Mouse (Mus musculus) liver, embryonic 15.5 days (tissue): Measurements from ENCODE around the gene Gstp3. TPM values are rescaled to one million over a fixed set of nuclear protein-coding genes. Genes with fewer than 3 reads are reported as not detected.
"Not testable (repeated sequence)": the region's sequence is repeated elsewhere in the genome, so short reads cannot be mapped to it uniquely, and the experiment has no call there.

Experiments used
- ATAC-seq: fragments of 200-750 bp; cut with Nextera tagmentation; 2 replicates; pipeline ENCODE4 v1.8.0; 2017; ENCODE audit warnings: moderate number of reproducible peaks, mild to moderate bottlenecking, moderate library complexity; ENCODE audit not compliant: insufficient read depth
- H3K27ac ChIP-seq: fragments of 300-500 bp; sonication (generic); replicated peaks from 2 replicates; pipeline ENCODE4 v1.5.1; 2015; ENCODE audit warnings: mild to moderate bottlenecking, inconsistent platforms
- H3K27me3 ChIP-seq: fragments of 300-500 bp; sonication (generic); 2 replicates; pipeline ENCODE4 v1.6.1; 2015; ENCODE audit warnings: mild to moderate bottlenecking, inconsistent platforms
- H3K36me3 ChIP-seq: fragments of 300-500 bp; sonication (generic); replicated peaks from 2 replicates; pipeline ENCODE4 v1.6.1; 2015; ENCODE audit warnings: moderate library complexity, mild to moderate bottlenecking, inconsistent platforms
- H3K4me1 ChIP-seq: fragments of 300-500 bp; sonication (generic); replicated peaks from 2 replicates; pipeline ENCODE4 v1.6.1; 2015; ENCODE audit warnings: inconsistent platforms
- H3K4me2 ChIP-seq: fragments of 300-500 bp; sonication (generic); 2 replicates; pipeline ENCODE4 v1.6.1; 2015; ENCODE audit warnings: moderate library complexity, mild to moderate bottlenecking, inconsistent platforms
- H3K4me3 ChIP-seq: fragments of 300-500 bp; sonication (generic); replicated peaks from 2 replicates; pipeline ENCODE4 v1.5.1; 2015; ENCODE audit warnings: mild to moderate bottlenecking, inconsistent platforms
- H3K9ac ChIP-seq: fragments of 300-500 bp; sonication (generic); 2 replicates; pipeline ENCODE4 v1.6.1; 2015; ENCODE audit warnings: moderate library complexity, mild to moderate bottlenecking, inconsistent platforms
- H3K9me3 ChIP-seq: fragments of 300-500 bp; sonication (generic); replicated peaks from 2 replicates; pipeline ENCODE4 v1.6.1; 2016; ENCODE audit warnings: inconsistent platforms
- WGBS: fragments of 180-500 bp; shearing (Covaris S2); methylation state at CpG from one replicate; pipeline ENCODE4 v1.1.7; 2015; ENCODE audit warnings: mixed read lengths; ENCODE audit not compliant: insufficient replicate concordance; 5-methylcytosine and 5-hydroxymethylcytosine counted together
- polyA plus RNA-seq: library from polyadenylated mRNA; unstranded; fragments of >200 nt; fragmentation: Nextera tagmentation; extraction: Ambion mirVana; gene quantifications from 2 replicates; pipeline ENCODE4 v1.2.1, GENCODE M21; 2015

The Gstp3 gene
- polyA plus RNA-seq, 1 experiment from 2014 or later: 77.6 TPM

DNA sequence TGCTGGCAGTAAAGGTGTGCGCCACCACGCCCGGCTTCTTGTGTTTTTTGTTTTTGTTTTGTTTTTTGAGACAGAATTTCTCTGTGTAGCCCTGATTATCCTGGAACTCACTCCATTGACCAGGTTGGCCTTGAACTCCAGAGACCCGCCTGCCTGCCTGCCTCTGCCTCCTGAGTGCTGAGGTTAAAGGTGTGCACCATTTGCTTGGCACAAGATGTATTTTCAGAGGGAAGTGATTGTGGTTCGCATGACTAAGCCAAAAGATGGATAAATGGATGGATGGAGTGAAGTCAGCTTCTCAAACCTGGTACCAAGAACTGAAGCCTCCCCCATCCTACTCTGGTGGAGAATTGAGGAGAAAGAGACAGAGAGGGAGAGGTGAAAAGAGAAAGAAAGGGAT, 4.8 kb downstream of the Gstp3 start:
- no peak overlapping the region for H3K4me2 ChIP-seq
- H3K4me3 ChIP-seq: no peak overlapping the region
- H3K4me1 ChIP-seq: peaks cover 60% of the 10 kb centered on the region
- WGBS: 76% methylated on average over 5 of the region's 5 CpGs
- H3K9me3 ChIP-seq: no peaks in the 10 kb centered on the region
- H3K27ac ChIP-seq: no peak overlapping the region
- H3K9ac ChIP-seq: no peak overlapping the region
- no peaks in the 10 kb centered on the region for H3K36me3 ChIP-seq
- H3K27me3 ChIP-seq: no peaks in the 10 kb centered on the region
- no peak for ATAC-seq

DNA sequence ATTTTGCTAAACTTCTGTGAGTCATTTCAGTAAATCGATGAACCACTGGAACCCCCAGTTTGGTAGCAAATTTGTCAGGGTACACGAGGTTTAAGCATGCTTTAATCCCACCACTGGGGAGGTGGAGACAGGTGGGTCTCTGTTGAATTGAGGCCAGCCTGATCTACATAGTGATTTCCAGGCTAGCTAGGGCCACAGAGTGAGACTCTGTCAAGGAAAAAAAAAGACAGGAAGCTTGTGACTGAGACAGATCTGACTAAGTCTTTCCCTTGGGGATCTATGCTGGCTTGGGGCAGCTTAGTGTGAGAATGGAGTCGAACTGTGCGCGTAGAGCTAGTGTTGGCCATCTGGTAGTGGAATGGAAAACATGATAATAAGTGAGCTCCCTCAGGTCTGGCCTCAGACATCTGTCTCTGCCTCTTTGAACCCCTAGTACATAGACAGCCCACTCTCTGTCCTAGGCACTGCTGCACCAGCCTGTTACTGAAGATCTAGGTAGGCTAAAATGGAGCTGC, 6.8 kb downstream of the Gstp3 start:
- 61% methylated on average over 5 of the region's 5 CpGs for WGBS
- no peak overlapping the region for H3K9ac ChIP-seq
- ATAC-seq: no peak
- H3K36me3 ChIP-seq: no peaks in the 10 kb centered on the region
- no peak overlapping the region for H3K4me3 ChIP-seq
- H3K27ac ChIP-seq: no peak overlapping the region
- peaks cover 47% of the 10 kb centered on the region for H3K4me1 ChIP-seq
- H3K27me3 ChIP-seq: no peaks in the 10 kb centered on the region
- H3K4me2 ChIP-seq: no peak overlapping the region
- no peaks in the 10 kb centered on the region for H3K9me3 ChIP-seq

DNA sequence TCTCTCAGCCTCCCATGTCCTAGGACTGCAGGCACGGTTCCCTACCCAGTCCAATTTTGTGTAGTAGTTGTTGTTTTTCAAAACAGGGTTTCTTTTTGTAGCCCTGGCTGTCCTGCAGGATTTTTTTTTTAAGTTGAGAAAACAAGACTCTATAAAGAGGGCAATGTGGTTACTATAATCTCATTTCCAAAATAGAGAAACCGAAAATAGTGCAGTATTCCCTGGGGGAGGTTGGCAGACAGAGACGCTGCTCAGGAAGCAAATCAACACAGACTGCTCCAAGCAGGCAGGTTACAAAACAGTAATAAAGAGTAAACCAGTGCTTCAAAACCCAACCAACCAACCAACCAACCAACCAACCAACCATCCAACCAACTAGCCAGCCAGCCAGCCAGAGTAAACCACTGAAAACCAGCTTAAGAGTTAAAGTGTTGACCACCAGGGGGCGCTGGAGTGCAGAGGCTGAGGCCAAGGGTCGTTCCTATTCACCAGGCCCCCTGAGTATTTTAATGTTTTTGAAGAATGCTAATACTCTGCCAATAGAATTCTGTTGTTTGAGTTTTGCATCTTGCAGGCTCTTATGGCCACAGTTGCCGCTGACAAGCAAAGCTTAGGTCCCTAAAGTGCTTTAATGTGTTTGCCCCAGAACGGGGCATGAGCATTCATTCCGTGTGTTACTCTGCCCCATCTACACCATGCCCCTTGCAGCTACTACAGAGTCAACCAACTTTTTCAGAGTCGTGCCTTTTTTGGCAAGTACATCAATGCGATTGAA, 7.4 kb downstream of the Gstp3 start:
- no peak for ATAC-seq
- H3K4me2 ChIP-seq: no peak overlapping the region
- peaks cover 47% of the 10 kb centered on the region for H3K4me1 ChIP-seq
- no peaks in the 10 kb centered on the region for H3K27me3 ChIP-seq
- H3K9me3 ChIP-seq: no peaks in the 10 kb centered on the region
- no peak overlapping the region for H3K9ac ChIP-seq
- 52% methylated on average over 10 of the region's 10 CpGs for WGBS
- H3K4me3 ChIP-seq: no peak overlapping the region
- H3K27ac ChIP-seq: no peak overlapping the region
- H3K36me3 ChIP-seq: no peaks in the 10 kb centered on the region

DNA sequence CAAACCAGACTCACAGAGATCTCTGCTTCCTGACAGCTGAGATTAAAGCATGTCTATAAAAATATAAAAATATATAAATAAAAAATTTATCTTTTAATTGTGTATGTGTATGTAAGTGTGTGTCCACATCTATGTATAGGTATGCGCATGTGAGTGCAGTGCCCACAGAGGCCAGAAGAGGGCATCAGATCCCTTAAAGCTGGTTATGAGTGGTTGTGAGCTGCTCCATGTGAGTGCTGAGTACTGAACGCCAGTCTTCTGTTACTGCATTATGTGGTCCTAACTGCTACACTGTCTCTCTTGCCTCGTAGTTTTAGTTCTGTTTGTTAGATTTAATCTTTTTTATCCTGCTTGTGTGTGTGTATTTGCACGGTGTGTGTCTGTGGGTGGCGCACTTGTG, 8.4 kb downstream of the Gstp3 start:
- H3K4me3 ChIP-seq: no peak overlapping the region
- no peak for ATAC-seq
- H3K27ac ChIP-seq: no peak overlapping the region
- H3K27me3 ChIP-seq: no peaks in the 10 kb centered on the region
- no peak overlapping the region for H3K4me2 ChIP-seq
- no peaks in the 10 kb centered on the region for H3K36me3 ChIP-seq
- peaks cover 47% of the 10 kb centered on the region for H3K4me1 ChIP-seq
- no peak overlapping the region for H3K9ac ChIP-seq
- WGBS: 84% methylated on average over 5 of the region's 5 CpGs
- no peaks in the 10 kb centered on the region for H3K9me3 ChIP-seq

DNA sequence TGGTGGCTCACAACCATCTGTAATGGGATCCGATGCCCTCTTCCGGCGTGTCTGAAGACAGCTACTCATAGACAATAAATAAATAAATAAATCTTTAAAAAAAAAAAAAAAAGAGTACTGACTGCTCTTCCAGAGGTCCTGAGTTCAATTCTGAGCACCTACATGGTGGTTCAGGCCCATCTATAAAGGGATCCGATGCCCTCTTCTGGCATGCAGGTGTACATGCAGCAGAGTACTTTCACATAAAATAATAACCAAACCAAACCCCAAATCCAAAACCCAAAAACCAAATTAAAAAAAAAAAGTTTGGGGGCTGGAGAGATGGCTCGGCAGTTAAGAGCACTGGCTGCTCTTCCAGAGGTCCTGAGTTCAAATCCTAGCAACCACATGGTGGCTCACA, 10.3 kb downstream of the Gstp3 start:
- H3K27me3 ChIP-seq, H3K36me3 ChIP-seq, H3K9ac ChIP-seq, ATAC-seq, H3K9me3 ChIP-seq, H3K27ac ChIP-seq, H3K4me3 ChIP-seq, H3K4me2 ChIP-seq: not testable (repeated sequence)
- 68% methylated on average over 5 of the region's 5 CpGs for WGBS
- H3K4me1 ChIP-seq: peaks cover 50% of the 10 kb centered on the region

DNA sequence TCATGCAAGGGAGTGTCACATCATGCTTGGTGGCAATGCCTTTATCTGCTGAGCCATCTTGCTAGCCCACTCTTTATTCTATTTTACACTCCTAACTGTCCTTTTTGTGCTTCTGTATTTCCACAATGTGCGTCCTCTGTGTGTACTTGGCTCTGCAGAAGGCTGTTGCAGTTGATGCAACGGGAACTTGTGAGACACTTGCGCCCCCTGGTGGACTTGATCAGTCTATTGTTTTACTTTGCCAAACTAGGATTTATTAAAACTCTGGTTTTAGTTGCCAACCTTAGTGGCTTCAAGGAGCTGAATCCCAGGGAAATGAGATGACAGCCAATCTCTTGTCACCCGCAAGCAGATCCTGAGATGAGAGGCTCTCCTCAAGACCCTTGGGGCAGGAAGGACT, 11.5 kb downstream of the Gstp3 start:
- peaks cover 56% of the 10 kb centered on the region for H3K4me1 ChIP-seq
- H3K9ac ChIP-seq: no peak overlapping the region
- H3K27me3 ChIP-seq: no peaks in the 10 kb centered on the region
- no peak overlapping the region for H3K27ac ChIP-seq
- no peaks in the 10 kb centered on the region for H3K36me3 ChIP-seq
- WGBS: 9% methylated on average over 4 of the region's 4 CpGs
- peak overlapping the region; percentile 57; the same call in 1 of the 2 replicates for H3K4me2 ChIP-seq
- H3K9me3 ChIP-seq: no peaks in the 10 kb centered on the region
- no peak for ATAC-seq
- H3K4me3 ChIP-seq: peak overlapping the region; percentile 30; the same call in 1 of the 2 replicates

DNA sequence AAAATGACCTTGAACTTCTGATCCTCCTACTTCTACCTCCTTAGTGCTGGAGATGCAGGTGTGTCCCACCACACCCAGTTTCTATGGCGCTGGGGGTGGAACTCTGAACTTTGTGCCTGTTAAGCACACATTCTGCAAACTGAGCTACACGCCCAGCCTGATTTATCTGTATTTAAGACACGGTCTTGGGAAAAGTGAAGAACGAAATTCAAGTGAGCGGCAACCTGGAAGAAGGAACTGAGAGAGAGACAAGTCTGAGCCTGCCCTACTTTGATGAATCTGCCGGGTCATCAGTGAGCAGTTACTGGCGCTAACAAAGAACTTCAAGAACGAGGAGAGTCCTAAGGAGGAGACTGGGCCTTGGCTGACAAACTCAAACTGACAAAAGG, 12.5 kb downstream of the Gstp3 start:
- peak overlapping the region; percentile 30 for H3K4me3 ChIP-seq
- H3K27ac ChIP-seq: peak overlapping the region; percentile 96
- 29% methylated on average over 8 of the region's 8 CpGs for WGBS
- ATAC-seq: peak; percentile 74
- peak overlapping the region; percentile 57 for H3K4me2 ChIP-seq
- H3K4me1 ChIP-seq: peaks cover 49% of the 10 kb centered on the region
- peak overlapping the region; percentile 31; the same call in 1 of the 2 replicates for H3K9ac ChIP-seq
- no peaks in the 10 kb centered on the region for H3K9me3 ChIP-seq
- no peaks in the 10 kb centered on the region for H3K27me3 ChIP-seq
- no peaks in the 10 kb centered on the region for H3K36me3 ChIP-seq

DNA sequence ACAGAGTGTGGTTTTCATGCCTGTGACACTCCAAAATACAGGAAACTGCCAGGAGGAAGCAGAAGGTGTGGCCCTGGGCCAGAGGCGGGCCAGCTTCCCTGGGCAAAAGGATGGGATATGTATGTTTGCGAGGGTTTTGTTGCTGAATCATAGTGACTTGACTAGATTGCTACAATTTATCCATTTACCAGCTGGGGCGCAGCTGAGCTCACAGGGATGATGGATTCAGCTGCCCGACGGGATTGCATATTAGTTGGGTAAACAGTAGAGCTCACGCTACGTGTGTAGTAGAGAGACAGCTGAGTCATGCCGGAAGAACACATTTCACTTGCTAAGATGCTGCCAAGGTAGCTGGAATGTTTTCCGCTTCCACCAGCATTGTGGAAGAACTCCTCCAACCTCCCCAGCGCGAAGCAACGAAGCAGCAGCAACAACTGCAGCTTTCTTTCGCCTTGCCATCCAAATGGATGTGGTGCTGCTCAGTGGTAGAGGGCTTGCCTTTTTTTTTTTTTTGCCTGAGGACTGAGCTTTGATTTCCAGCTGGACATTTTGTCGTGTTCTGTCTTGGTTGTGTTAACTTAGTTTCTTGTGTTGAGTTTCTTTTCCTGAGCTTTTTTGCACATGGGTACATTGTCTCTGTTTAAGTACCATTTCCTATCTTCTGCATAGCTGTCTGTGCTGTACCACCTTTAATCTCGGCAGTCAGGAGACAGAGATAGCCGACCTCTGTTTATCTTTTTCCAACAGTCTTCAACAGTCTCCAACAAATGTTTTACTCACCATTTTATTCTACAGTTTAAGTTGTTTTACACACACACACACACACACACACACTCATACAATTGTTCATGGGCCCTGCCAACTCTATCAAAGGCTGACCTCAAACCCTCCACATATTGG, 13.2 kb downstream of the Gstp3 start, which contains the start of gene Gstp2:
TSS of gene Gstp2 (minus strand) at position 58 of the 900 bp plus-strand sequence.
- peak within 1 kb of the TSS; percentile 31; the same call in 1 of the 2 replicates for H3K9ac ChIP-seq

DNA sequence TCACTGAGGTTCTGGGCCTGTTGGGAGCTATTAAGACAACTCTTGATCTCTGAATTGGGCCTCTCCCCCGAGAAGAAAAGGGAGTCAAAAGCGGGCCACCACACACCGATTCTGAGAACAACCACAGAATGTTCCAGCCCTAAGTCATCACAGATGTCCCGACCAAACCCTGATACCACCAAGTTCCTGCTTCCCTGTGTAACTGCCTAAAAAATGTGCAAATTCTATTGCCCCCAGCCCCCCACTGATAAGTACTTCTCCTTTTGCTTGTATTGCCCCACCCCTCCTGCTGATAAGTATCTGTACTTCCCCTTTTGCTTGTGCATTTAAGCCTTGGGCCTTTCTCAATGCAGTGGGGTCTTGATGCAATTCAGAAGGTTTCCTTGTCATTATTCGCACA, 15.3 kb downstream of the Gstp3 start:
- peak overlapping the region; percentile 61; the same call in 1 of the 2 replicates for H3K27ac ChIP-seq
- not testable (repeated sequence) for H3K4me2 ChIP-seq, H3K9ac ChIP-seq, H3K27me3 ChIP-seq, ATAC-seq, H3K9me3 ChIP-seq, H3K36me3 ChIP-seq, H3K4me3 ChIP-seq
- H3K4me1 ChIP-seq: peaks cover 48% of the 10 kb centered on the region
- WGBS: 42% methylated on average over 5 of the region's 5 CpGs

More for the DNA sequence above, 13.2 kb downstream of the Gstp3 start, which contains the start of gene Gstp2:
- peak within 1 kb of the TSS; percentile 57 for H3K4me2 ChIP-seq
- no peaks in the 10 kb centered on the region for H3K9me3 ChIP-seq
- no peaks in the 10 kb centered on the region for H3K27me3 ChIP-seq
- peak within 1 kb of the TSS; percentile 96 for H3K27ac ChIP-seq
- ATAC-seq: peak; percentile 79
- H3K4me3 ChIP-seq: peak within 1 kb of the TSS; percentile 30
- no peaks in the 10 kb centered on the region for H3K36me3 ChIP-seq
- peaks cover 48% of the 10 kb centered on the region for H3K4me1 ChIP-seq
- whole genome bisulfite sequencing: 49% methylated on average over 16 of the region's 16 CpGs

DNA sequence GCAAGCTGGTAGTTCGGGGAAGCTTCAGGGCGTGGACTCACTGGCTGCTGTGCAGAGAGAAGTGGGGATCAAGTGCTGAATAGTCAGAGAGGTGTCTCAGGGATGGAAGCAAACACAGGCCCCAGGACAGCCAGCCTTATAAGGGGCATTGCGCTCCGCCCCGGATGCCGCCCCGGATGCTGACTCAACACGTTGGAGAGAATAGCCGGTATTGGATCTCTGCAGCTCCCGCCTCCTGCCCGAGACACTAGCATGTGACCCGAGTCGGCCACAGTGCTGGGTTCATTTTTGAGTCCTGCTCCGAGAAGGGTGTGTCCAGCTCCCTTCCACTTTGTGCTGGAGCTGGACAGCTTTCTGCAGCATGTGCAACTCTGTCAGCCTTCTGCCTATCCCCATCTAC, 17.2 kb downstream of the Gstp3 start:
- Histone ChIP-seq H3K9ac (no peak overlapping the region), H3K27me3 (no peaks in the 10 kb centered on the region), H3K4me1 (peaks cover 51% of the 10 kb centered on the region), H3K4me3 (no peak overlapping the region), H3K9me3 (no peaks in the 10 kb centered on the region), H3K36me3 (no peaks in the 10 kb centered on the region), H3K27ac (no peak overlapping the region), H3K4me2 (no peak overlapping the region)
- WGBS: 66% methylated on average over 14 of the region's 14 CpGs
- no peak for ATAC-seq

DNA sequence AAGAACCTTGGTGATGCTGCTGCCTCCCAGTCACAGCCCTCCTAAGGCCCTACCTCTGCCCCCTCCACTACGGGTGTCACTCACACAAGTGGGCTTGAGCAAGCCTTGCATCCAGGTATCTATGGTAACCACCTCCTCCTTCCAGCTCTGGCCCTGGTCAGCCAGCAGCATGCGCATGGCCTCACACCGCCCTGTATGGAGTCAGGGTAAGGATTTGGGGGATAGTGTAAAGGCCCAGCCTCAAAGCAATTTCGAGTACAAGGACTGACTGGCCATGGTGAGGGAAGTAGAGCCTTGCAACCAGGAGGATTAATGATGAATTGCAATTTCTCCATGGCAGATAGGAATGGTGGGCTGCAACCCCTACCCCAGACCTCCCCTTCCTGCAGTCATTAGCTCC, 17.9 kb downstream of the Gstp3 start:
- not testable (repeated sequence) for H3K27ac ChIP-seq, ATAC-seq, H3K4me2 ChIP-seq, H3K4me3 ChIP-seq, H3K9me3 ChIP-seq, H3K36me3 ChIP-seq, H3K9ac ChIP-seq, H3K27me3 ChIP-seq
- H3K4me1 ChIP-seq: peaks cover 48% of the 10 kb centered on the region
- 66% methylated on average over 4 of the region's 4 CpGs for whole genome bisulfite sequencing
